Mouse (Mus musculus) ES-Bruce4 (cell line): ENCODE measurements around the gene Gm4869.

Source experiments
- CTCF ChIP-seq: IDR thresholded peaks from one replicate; pipeline ENCODE4 v1.8.1; 2011; ENCODE audit warnings: low read depth, low read length
- EP300 ChIP-seq: IDR thresholded peaks from 2 replicates; pipeline ENCODE4 v1.6.1; 2011; ENCODE audit warnings: low read depth, low read length; ENCODE audit not compliant: insufficient read depth
- POLR2A ChIP-seq: IDR thresholded peaks from one replicate; pipeline ENCODE4 v1.8.1; 2011; ENCODE audit warnings: low read length; ENCODE audit not compliant: insufficient read depth

GRCm38 (mm10) chr5:140414647-140415046, 30.8 kb upstream of the Gm4869 start:
- TF ChIP-seq EP300 (no peak), CTCF (no peak), POLR2A (no peak)
